Mouse (Mus musculus) intestine, embryonic 14.5 days (tissue): ENCODE data around the gene Kif16b. TPM values are rescaled to one million over a fixed set of nuclear protein-coding genes. Genes with fewer than 3 reads are reported as not detected.
"Not testable (repeated sequence)": the region's sequence is repeated elsewhere in the genome, so short reads cannot be mapped to it uniquely, and the experiment has no call there.

Experiments
- ATAC-seq: fragments of 200-750 bp; cut with Nextera tagmentation; replicated peaks from 2 replicates; pipeline ENCODE4 v1.8.0; 2017; ENCODE audit warnings: low read depth, moderate number of reproducible peaks, moderate TSS enrichment, moderate library complexity; ENCODE audit not compliant: low FRiP score, low TSS enrichment
- DNase-seq: peaks from one replicate; pipeline ENCODE4 v3.0.0-alpha.2; 2018; ENCODE audit warnings: low spot score
- H3K27ac ChIP-seq: fragments of 300-500 bp; sonication (generic); 2 replicates; pipeline ENCODE4 v1.5.1; 2014; ENCODE audit warnings: low read depth, mild to moderate bottlenecking, control low read depth
- H3K27me3 ChIP-seq: fragments of 300-500 bp; sonication (generic); replicated peaks from 2 replicates; pipeline ENCODE4 v1.6.1; 2014; ENCODE audit warnings: low read length, control low read depth; ENCODE audit not compliant: control insufficient read depth, insufficient read depth
- H3K36me3 ChIP-seq: fragments of 300-500 bp; sonication (generic); 2 replicates; pipeline ENCODE4 v1.6.1; 2014; ENCODE audit warnings: low read length, control low read depth; ENCODE audit not compliant: control insufficient read depth, insufficient read depth
- H3K4me1 ChIP-seq: fragments of 300-500 bp; sonication (generic); replicated peaks from 2 replicates; pipeline ENCODE4 v1.6.1; 2014; ENCODE audit warnings: low read length, control low read depth, mixed read lengths; ENCODE audit not compliant: control insufficient read depth, insufficient read depth
- H3K4me2 ChIP-seq: fragments of 300-500 bp; sonication (generic); 2 replicates; pipeline ENCODE4 v1.6.1; 2014; ENCODE audit warnings: low read length
- H3K4me3 ChIP-seq: fragments of 300-500 bp; sonication (generic); 2 replicates; pipeline ENCODE4 v1.5.1; 2014; ENCODE audit warnings: low read depth, low read length, control low read depth, mixed read lengths
- H3K9ac ChIP-seq: fragments of 300-500 bp; sonication (generic); 2 replicates; pipeline ENCODE4 v1.6.1; 2014; ENCODE audit warnings: mild to moderate bottlenecking, low read length
- H3K9me3 ChIP-seq: fragments of 300-500 bp; sonication (generic); 2 replicates; pipeline ENCODE4 v1.6.1; 2016; ENCODE audit warnings: low read length, control low read depth; ENCODE audit not compliant: control insufficient read depth
- WGBS: fragments of 180-500 bp; shearing (Covaris S2); extraction: QIAGEN DNeasy Blood & Tissue Kit; methylation state at CpG from one replicate; pipeline ENCODE4 v1.1.7; 2014; 5-methylcytosine and 5-hydroxymethylcytosine counted together
- polyA plus RNA-seq: library from polyadenylated mRNA; unstranded; fragments of >200 nt; fragmentation: Nextera tagmentation; extraction: Ambion mirVana; gene quantifications from 2 replicates; pipeline ENCODE4 v1.2.1, GENCODE M21; 2014

The Kif16b gene
- polyA plus RNA-seq, 1 experiment from 2014 or later, result 12.7 TPM

DNA sequence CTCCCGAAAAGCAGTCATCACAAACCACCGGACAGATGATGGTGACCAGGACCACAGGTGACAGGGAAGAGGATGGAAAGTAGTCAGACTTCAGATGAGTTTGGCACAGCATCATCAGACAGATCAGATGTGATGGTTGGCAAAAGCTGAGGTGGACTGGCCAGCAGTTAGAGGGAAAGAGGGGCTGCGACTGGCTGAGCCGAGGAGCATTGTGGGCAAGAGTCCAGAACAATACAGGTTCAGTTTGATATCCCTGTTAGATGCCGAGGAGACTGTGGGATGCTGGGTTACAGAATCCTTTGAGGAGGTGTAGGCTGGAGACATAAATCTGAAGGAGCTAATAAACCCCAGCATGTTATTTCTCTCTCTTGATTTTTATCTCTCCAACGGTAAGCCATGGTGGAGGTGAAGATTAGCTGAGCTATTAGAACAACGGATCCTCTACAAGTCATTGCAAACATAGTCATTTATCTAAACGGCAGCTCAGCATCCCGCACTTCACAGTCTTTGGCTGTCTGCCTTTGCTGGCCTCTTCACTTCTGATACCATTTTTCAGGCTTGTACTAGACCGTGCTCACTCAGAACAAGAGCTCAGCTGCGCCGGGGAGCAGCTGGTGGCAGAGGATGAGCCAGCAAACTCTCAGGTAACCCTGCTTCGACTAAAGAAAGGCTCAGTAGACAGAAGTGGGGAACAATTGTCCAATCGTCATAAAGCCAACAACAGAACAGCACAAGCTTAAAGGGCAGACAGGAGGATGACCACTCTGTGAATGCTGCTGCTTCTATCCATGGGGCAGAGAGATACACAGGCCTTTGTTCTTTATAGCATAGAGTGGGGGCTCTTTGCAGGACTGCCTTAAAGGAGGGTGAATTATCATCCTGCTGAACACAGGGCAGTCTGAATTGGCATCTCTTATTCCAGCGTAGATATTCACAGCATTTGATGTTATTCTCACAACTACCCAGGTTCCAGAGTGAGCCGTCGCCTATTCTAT lies 304.9 kb downstream of the Kif16b start:
- Histone ChIP-seq H3K27me3 (no peaks in the 10 kb centered on the region), H3K4me3 (no peak overlapping the region), H3K36me3 (no peaks in the 10 kb centered on the region), H3K4me2 (no peak overlapping the region), H3K9me3 (no peaks in the 10 kb centered on the region), H3K9ac (no peak overlapping the region), H3K4me1 (no peaks in the 10 kb centered on the region), H3K27ac (no peak overlapping the region)
- ATAC-seq (no peak), DNase-seq (peak; percentile 41)
- 59% methylated on average over 17 of the region's 17 CpGs for WGBS

- Histone ChIP-seq H3K4me1 (peaks cover 8% of the 10 kb centered on the region; the same call in 1 of the 2 replicates), H3K4me3 (no peak overlapping the region), H3K4me2 (no peak overlapping the region), H3K36me3 (no peaks in the 10 kb centered on the region), H3K27me3 (no peaks in the 10 kb centered on the region), H3K9me3 (no peaks in the 10 kb centered on the region), H3K9ac (no peak overlapping the region), H3K27ac (no peak overlapping the region)
- no peak for ATAC-seq
- no peak for DNase-seq
Observed at GRCm38 (mm10) chr2:142590938-142591337, 310.4 kb downstream of the Kif16b start.

DNA sequence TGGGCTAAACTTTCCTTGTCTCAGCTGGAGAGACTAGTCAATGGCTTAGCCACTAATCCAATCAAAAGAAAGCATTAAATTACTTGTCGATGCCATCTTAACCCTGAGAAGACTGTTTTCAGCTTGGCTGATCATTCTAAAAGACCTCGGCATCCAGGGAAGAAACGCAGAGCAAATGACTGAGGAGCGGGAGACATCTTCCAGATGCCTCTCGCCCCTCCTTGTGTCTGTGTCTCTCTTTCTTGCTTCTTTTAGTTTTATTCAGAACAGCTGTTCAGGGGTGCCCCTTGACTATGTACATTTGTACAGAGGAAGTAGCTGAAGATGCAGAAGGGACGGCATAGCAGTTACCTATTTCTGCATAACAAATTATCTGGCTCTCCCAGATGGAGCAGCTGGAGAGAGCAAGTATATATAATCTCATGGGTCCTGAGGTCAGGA lies 311.0 kb downstream of the Kif16b start:
- no peak for ATAC-seq
- no peak overlapping the region for H3K9ac ChIP-seq
- no peak overlapping the region for H3K4me3 ChIP-seq
- no peak for DNase-seq
- no peaks in the 10 kb centered on the region for H3K27me3 ChIP-seq
- no peak overlapping the region for H3K27ac ChIP-seq
- H3K36me3 ChIP-seq, result no peaks in the 10 kb centered on the region
- no peaks in the 10 kb centered on the region for H3K9me3 ChIP-seq
- H3K4me1 ChIP-seq, result peaks cover 8% of the 10 kb centered on the region; the same call in 1 of the 2 replicates
- no peak overlapping the region for H3K4me2 ChIP-seq
- WGBS, result 32% methylated on average over 6 of the region's 6 CpGs

DNA sequence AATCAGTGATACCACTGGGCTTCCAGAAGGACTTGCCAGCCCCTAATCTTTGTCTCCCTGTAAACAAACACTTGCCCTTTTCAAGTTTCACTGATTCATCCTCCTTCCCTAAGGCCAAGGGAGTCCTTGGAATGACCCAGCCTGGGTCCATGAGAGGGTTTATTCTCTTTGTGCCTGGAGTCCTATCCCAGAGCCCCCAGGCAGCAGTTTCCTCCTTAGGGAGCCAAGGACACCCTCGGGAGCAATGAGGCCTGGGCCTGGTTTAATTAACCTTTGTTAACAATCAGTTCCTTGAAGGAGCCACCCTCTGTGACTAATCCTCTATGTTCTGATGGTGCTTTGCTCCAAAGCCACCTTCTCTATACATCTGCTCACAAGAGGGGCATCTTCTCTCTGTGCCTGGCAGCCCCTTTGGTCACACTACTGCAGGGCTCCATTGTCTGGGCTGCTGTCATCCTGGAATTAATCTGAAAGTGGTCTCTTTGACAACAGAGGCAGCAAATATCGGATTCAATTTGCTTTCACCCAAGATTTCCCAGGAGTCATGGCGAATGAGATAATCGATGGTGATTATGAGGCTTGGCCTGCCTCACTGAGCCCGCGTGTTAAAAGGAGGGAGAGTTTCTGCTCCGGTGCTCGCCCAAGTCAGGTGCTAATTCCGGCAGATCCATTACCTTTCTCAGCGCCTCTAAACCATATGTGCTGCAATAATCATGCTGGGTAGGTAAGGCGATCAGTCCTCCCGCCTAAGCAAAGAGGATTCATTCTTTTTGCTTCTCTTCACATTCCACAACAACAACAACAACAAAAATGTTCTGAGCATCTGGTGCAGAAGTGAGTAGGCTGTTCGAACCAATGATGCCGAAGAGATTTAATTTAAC lies 311.7 kb downstream of the Kif16b start:
- H3K4me3 ChIP-seq, result no peak overlapping the region
- H3K9me3 ChIP-seq, result no peaks in the 10 kb centered on the region
- H3K27me3 ChIP-seq, result no peaks in the 10 kb centered on the region
- ATAC-seq, result no peak; the same call in 1 of the 2 replicates
- no peak for DNase-seq
- H3K4me2 ChIP-seq, result no peak overlapping the region
- peaks cover 8% of the 10 kb centered on the region; the same call in 1 of the 2 replicates for H3K4me1 ChIP-seq
- no peak overlapping the region for H3K9ac ChIP-seq
- 76% methylated on average over 14 of the region's 14 CpGs for WGBS
- H3K36me3 ChIP-seq, result no peaks in the 10 kb centered on the region
- H3K27ac ChIP-seq, result no peak overlapping the region

GRCm38 (mm10) chr2:142585845-142586244 lies 315.5 kb downstream of the Kif16b start:
- Histone ChIP-seq H3K9me3 (no peaks in the 10 kb centered on the region), H3K36me3 (no peaks in the 10 kb centered on the region), H3K27ac (no peak overlapping the region), H3K9ac (no peak overlapping the region), H3K4me2 (no peak overlapping the region), H3K4me1 (peaks cover 8% of the 10 kb centered on the region; the same call in 1 of the 2 replicates), H3K27me3 (no peaks in the 10 kb centered on the region), H3K4me3 (no peak overlapping the region)
- no peak for DNase-seq
- 83% methylated on average over 5 of the region's 5 CpGs for WGBS
- ATAC-seq, result no peak

DNA sequence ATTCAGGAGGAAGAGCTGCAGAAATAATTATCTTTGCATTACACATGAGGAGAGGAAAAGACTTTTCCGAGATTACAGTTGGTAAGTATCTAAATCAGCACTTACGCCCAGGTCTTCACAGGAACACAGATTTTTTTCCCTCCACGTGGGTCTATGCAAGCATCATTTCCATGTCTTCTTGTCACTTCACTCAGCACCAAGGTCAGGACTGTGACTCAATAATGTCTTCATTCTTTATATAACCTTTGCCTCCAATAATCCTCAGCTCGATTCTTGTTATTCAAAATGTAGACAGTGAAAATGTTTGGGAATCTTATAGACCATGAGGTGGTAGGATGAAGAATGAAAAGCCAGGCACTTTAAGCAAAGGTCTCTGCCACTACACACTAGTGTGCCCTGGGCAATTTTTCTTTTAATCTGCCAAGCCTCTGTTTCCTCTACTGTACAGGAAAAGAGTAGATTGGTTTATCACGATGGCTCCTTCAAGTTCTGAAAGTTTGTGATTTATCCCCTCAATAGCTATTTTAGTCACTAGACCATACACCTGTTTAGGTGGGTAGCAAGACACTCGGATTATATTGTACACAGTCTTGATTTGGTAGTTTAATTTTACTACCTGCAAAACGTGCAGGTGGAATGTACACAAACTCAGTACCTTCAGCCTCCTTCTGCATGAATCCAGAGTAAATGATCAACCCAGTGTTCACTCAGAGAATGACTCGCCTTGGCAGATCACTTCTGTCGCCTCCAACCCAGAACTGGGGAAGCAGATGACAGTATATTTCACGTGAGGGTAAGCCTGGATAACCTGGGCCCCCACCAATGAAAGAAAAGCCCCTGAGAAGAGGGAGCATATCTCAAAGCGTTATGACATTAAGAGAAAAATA lies 316.2 kb downstream of the Kif16b start:
- H3K4me1 ChIP-seq, result 0 out of 2 replicates have a peak, but pooled peaks cover 4% of the 10 kb centered on the region
- H3K36me3 ChIP-seq, result no peaks in the 10 kb centered on the region
- ATAC-seq (peak; percentile 72), DNase-seq (no peak)
- no peak overlapping the region for H3K9ac ChIP-seq
- H3K4me3 ChIP-seq, result no peak overlapping the region
- no peak overlapping the region for H3K4me2 ChIP-seq
- WGBS, result 65% methylated on average over 11 of the region's 11 CpGs
- no peaks in the 10 kb centered on the region for H3K9me3 ChIP-seq
- no peak overlapping the region for H3K27ac ChIP-seq
- no peaks in the 10 kb centered on the region for H3K27me3 ChIP-seq

- H3K9ac ChIP-seq, result no peak overlapping the region
- no peaks in the 10 kb centered on the region for H3K36me3 ChIP-seq
- no peak overlapping the region for H3K4me2 ChIP-seq
- H3K27me3 ChIP-seq, result no peaks in the 10 kb centered on the region
- ATAC-seq (no peak), DNase-seq (no peak)
- no peaks in the 10 kb centered on the region for H3K9me3 ChIP-seq
- H3K27ac ChIP-seq, result no peak overlapping the region
- no peaks in the 10 kb centered on the region for H3K4me1 ChIP-seq
- H3K4me3 ChIP-seq, result no peak overlapping the region
Observed at GRCm38 (mm10) chr2:142580449-142580848, 320.9 kb downstream of the Kif16b start.

DNA sequence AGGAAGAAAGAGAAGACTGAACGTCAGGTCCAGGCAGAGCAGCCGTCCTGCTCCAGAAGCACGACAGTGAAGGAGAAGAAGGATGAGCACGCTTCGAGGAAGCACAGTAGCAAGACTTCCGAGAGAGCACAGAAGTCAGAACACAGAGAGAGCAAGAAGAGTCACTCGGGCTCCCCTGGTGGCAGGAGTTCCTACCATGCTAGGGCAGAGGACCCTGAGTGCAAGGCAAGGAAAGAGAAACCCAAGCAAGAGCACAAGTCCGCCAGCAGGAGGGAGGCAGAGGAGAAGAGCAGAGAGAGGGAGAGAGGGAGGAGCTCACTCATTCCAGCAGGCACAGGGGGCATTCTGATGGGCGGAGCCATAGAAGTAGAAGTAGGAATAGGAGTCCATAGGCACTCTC lies 323.9 kb downstream of the Kif16b start:
- not testable (repeated sequence) for H3K4me3 ChIP-seq, H3K9me3 ChIP-seq, ATAC-seq, H3K9ac ChIP-seq, H3K27me3 ChIP-seq, H3K4me2 ChIP-seq, H3K27ac ChIP-seq, H3K4me1 ChIP-seq, H3K36me3 ChIP-seq, DNase-seq
- WGBS, result 69% methylated on average over 9 of the region's 9 CpGs
